Mouse (Mus musculus): Measurements from ENCODE around the gene Cdkn1b.

- no peak for TF ChIP-seq GATA1 (IDR thresholded peaks at IDR 0.05; ENCODE audit: borderline replicate concordance, low read length)
- TF ChIP-seq FLI1 (IDR thresholded peaks at IDR 0.05; ENCODE audit: low read length): no peak
Observed at GRCm38 (mm10) chr6:134924262-134924661, 4.1 kb downstream of the Cdkn1b start.

All from megakaryocyte, embryonic 14.5 days (primary cell).